Mouse (Mus musculus): Measurements from ENCODE around the gene Cyp1b1. TPM values are rescaled to one million over a fixed set of nuclear protein-coding genes. Genes with fewer than 3 reads are reported as not detected.

Gene Cyp1b1
- polyA plus RNA-seq, 1 experiment from 2014 or later: 1.5 TPM

GRCm38 (mm10) chr17:79738847-79739498, 24.1 kb upstream of the Cyp1b1 start:
- Histone ChIP-seq H3K27ac (ENCODE audit: poor library complexity, severe bottlenecking) (no peak overlapping the region), H3K9ac (no peak overlapping the region), H3K36me3 (no peaks in the 10 kb centered on the region), H3K9me3 (replicated peaks) (no peaks in the 10 kb centered on the region), H3K4me3 (no peak overlapping the region), H3K4me1 (replicated peaks) (no peaks in the 10 kb centered on the region), H3K4me2 (no peak overlapping the region), H3K27me3 (replicated peaks) (no peaks in the 10 kb centered on the region)
- ATAC-seq (ENCODE audit: insufficient number of reproducible peaks, low FRiP score): no peak
- WGBS: 68% methylated on average over 5 of the region's 5 CpGs

- 64% methylated on average over 3 of the region's 3 CpGs for WGBS
- H3K27me3 ChIP-seq (replicated peaks): peaks cover 3% of the 10 kb centered on the region; the same call in 1 of the 2 replicates
- H3K9me3 ChIP-seq (replicated peaks): no peaks in the 10 kb centered on the region
- no peak overlapping the region for H3K27ac ChIP-seq (ENCODE audit: poor library complexity, severe bottlenecking)
- H3K4me1 ChIP-seq (replicated peaks): no peaks in the 10 kb centered on the region
- no peaks in the 10 kb centered on the region for H3K36me3 ChIP-seq
- no peak overlapping the region for H3K4me2 ChIP-seq
- no peak overlapping the region for H3K9ac ChIP-seq
- ATAC-seq (ENCODE audit: insufficient number of reproducible peaks, low FRiP score): no peak
- no peak overlapping the region for H3K4me3 ChIP-seq
These were observed 22.7 kb upstream of the Cyp1b1 start for GRCm38 (mm10) chr17:79737598-79737997.

- 66% methylated on average over 4 of the region's 4 CpGs for whole genome bisulfite sequencing
- no peak overlapping the region for H3K9ac ChIP-seq
- no peak for ATAC-seq (ENCODE audit: insufficient number of reproducible peaks, low FRiP score)
- H3K4me1 ChIP-seq (replicated peaks): peaks cover 27% of the 10 kb centered on the region
- H3K27me3 ChIP-seq (replicated peaks): peaks cover 3% of the 10 kb centered on the region; the same call in 1 of the 2 replicates
- H3K4me2 ChIP-seq: no peak overlapping the region
- H3K27ac ChIP-seq (ENCODE audit: poor library complexity, severe bottlenecking): no peak overlapping the region
- H3K4me3 ChIP-seq: no peak overlapping the region
- no peaks in the 10 kb centered on the region for H3K36me3 ChIP-seq
- no peaks in the 10 kb centered on the region for H3K9me3 ChIP-seq (replicated peaks)
These were observed 18.2 kb upstream of the Cyp1b1 start for GRCm38 (mm10) chr17:79733039-79733438.

GRCm38 (mm10) chr17:79730988-79731387, 16.1 kb upstream of the Cyp1b1 start:
- WGBS: 20% methylated on average over 8 of the region's 8 CpGs
- Histone ChIP-seq H3K4me1 (replicated peaks) (peaks cover 29% of the 10 kb centered on the region), H3K4me3 (no peak overlapping the region), H3K27me3 (replicated peaks) (peaks cover 3% of the 10 kb centered on the region; the same call in 1 of the 2 replicates), H3K27ac (ENCODE audit: poor library complexity, severe bottlenecking) (no peak overlapping the region), H3K9me3 (replicated peaks) (no peaks in the 10 kb centered on the region), H3K9ac (no peak overlapping the region), H3K4me2 (peak overlapping the region; percentile 10), H3K36me3 (no peaks in the 10 kb centered on the region)
- ATAC-seq (ENCODE audit: insufficient number of reproducible peaks, low FRiP score): no peak

GRCm38 (mm10) chr17:79728585-79729503, 14.0 kb upstream of the Cyp1b1 start:
- Histone ChIP-seq H3K27me3 (replicated peaks) (peaks cover 3% of the 10 kb centered on the region; the same call in 1 of the 2 replicates), H3K27ac (ENCODE audit: poor library complexity, severe bottlenecking) (peak overlapping the region; percentile 53; the same call in 1 of the 2 replicates), H3K4me2 (peak overlapping the region; percentile 63), H3K4me3 (peak overlapping the region; percentile 33), H3K4me1 (replicated peaks) (peaks cover 29% of the 10 kb centered on the region), H3K9me3 (replicated peaks) (no peaks in the 10 kb centered on the region), H3K9ac (no peak overlapping the region), H3K36me3 (no peaks in the 10 kb centered on the region)
- 26% methylated on average over 16 of the region's 16 CpGs for WGBS
- peak; percentile 42; the same call in 1 of the 2 replicates for ATAC-seq (ENCODE audit: insufficient number of reproducible peaks, low FRiP score)

GRCm38 (mm10) chr17:79728053-79728584, 13.3 kb upstream of the Cyp1b1 start:
- Histone ChIP-seq H3K9me3 (replicated peaks) (no peaks in the 10 kb centered on the region), H3K9ac (no peak overlapping the region), H3K27me3 (replicated peaks) (peaks cover 3% of the 10 kb centered on the region; the same call in 1 of the 2 replicates), H3K4me1 (replicated peaks) (peaks cover 29% of the 10 kb centered on the region), H3K36me3 (no peaks in the 10 kb centered on the region), H3K4me3 (peak overlapping the region; percentile 33), H3K4me2 (peak overlapping the region; percentile 63), H3K27ac (ENCODE audit: poor library complexity, severe bottlenecking) (0 out of 2 replicates have a peak overlapping the region, but pooled peaks have one; percentile 24)
- no peak for ATAC-seq (ENCODE audit: insufficient number of reproducible peaks, low FRiP score)
- 30% methylated on average over 14 of the region's 14 CpGs for WGBS

GRCm38 (mm10) chr17:79726613-79727012, 11.8 kb upstream of the Cyp1b1 start:
- Histone ChIP-seq H3K27ac (ENCODE audit: poor library complexity, severe bottlenecking) (no peak overlapping the region), H3K9me3 (replicated peaks) (no peaks in the 10 kb centered on the region), H3K4me2 (no peak overlapping the region), H3K4me3 (no peak overlapping the region), H3K36me3 (no peaks in the 10 kb centered on the region), H3K27me3 (replicated peaks) (no peaks in the 10 kb centered on the region), H3K9ac (no peak overlapping the region), H3K4me1 (replicated peaks) (peaks cover 26% of the 10 kb centered on the region)
- WGBS: 79% methylated on average over 5 of the region's 5 CpGs
- ATAC-seq (ENCODE audit: insufficient number of reproducible peaks, low FRiP score): no peak

- Histone ChIP-seq H3K9me3 (replicated peaks) (no peaks in the 10 kb centered on the region), H3K36me3 (no peaks in the 10 kb centered on the region), H3K4me1 (replicated peaks) (peaks cover 3% of the 10 kb centered on the region; the same call in 1 of the 2 replicates), H3K27me3 (replicated peaks) (peaks cover 17% of the 10 kb centered on the region; the same call in 1 of the 2 replicates), H3K27ac (ENCODE audit: poor library complexity, severe bottlenecking) (no peak overlapping the region), H3K9ac (no peak overlapping the region), H3K4me3 (no peak overlapping the region), H3K4me2 (no peak overlapping the region)
- 0 out of 2 replicates have a peak, but pooled peaks have one; percentile 29 for ATAC-seq (ENCODE audit: insufficient number of reproducible peaks, low FRiP score)
- WGBS: 70% methylated on average over 7 of the region's 7 CpGs
These were observed 5.8 kb upstream of the Cyp1b1 start for GRCm38 (mm10) chr17:79720681-79721080.

GRCm38 (mm10) chr17:79715649-79716143, 835 bp upstream of the Cyp1b1 start:
- peak; percentile 76 for ATAC-seq (ENCODE audit: insufficient number of reproducible peaks, low FRiP score)
- WGBS: under 1% methylated on average over 42 of the region's 42 CpGs
- Histone ChIP-seq H3K4me1 (replicated peaks) (peaks cover 27% of the 10 kb centered on the region), H3K4me2 (peak overlapping the region; percentile 91), H3K27ac (ENCODE audit: poor library complexity, severe bottlenecking) (no peak overlapping the region), H3K4me3 (peak overlapping the region; percentile 56), H3K9ac (peak overlapping the region; percentile 66), H3K36me3 (no peaks in the 10 kb centered on the region), H3K9me3 (replicated peaks) (no peaks in the 10 kb centered on the region), H3K27me3 (replicated peaks) (peaks cover 56% of the 10 kb centered on the region)

GRCm38 (mm10) chr17:79714368-79714895, 429 bp downstream of the Cyp1b1 start:
- Histone ChIP-seq H3K9ac (peak overlapping the region; percentile 66; the same call in 1 of the 2 replicates), H3K36me3 (no peaks in the 10 kb centered on the region), H3K9me3 (replicated peaks) (no peaks in the 10 kb centered on the region), H3K4me2 (peak overlapping the region; percentile 91), H3K4me1 (replicated peaks) (peaks cover 27% of the 10 kb centered on the region), H3K4me3 (peak overlapping the region; percentile 56), H3K27me3 (replicated peaks) (peaks cover 68% of the 10 kb centered on the region), H3K27ac (ENCODE audit: poor library complexity, severe bottlenecking) (no peak overlapping the region)
- under 1% methylated on average over 16 of the region's 16 CpGs for WGBS
- no peak for ATAC-seq (ENCODE audit: insufficient number of reproducible peaks, low FRiP score)

Data from heart, embryonic 12.5 days (tissue).